Mouse (Mus musculus) hindbrain, embryonic 11.5 days (tissue): ENCODE measurements at regions not wholly inside any gene's neighbourhood (a gene's known extent, or its start where the extent isn't known, plus 50 kb on each side); places are given as distances from the start of the nearest gene placed in this dataset.
A peak's percentile ranks its signal among the peaks of the same experiment; 100 is the strongest.
"Not testable (repeated sequence)": the region's sequence is repeated elsewhere in the genome, so short reads cannot be mapped to it uniquely, and the experiment has no call there.

Source experiments
- ATAC-seq: fragments of 200-750 bp; cut with Nextera tagmentation; 2 replicates; pipeline ENCODE4 v1.8.0; 2017; ENCODE audit warnings: mild to moderate bottlenecking, moderate TSS enrichment, moderate library complexity; ENCODE audit not compliant: low FRiP score
- DNase-seq: peaks from one replicate; pipeline ENCODE4 v3.0.0-alpha.2; 2015; ENCODE audit warnings: low spot score
- H3K27ac ChIP-seq: fragments of 300-500 bp; sonication (generic); 2 replicates; pipeline ENCODE4 v1.5.1; 2014; ENCODE audit warnings: mild to moderate bottlenecking, low read depth, low read length
- H3K27me3 ChIP-seq: fragments of 300-500 bp; sonication (generic); 2 replicates; pipeline ENCODE4 v1.6.1; 2014; ENCODE audit warnings: mild to moderate bottlenecking, low read length, moderate library complexity, mixed read lengths; ENCODE audit not compliant: control insufficient read depth, insufficient read depth
- H3K36me3 ChIP-seq: fragments of 300-500 bp; sonication (generic); 2 replicates; pipeline ENCODE4 v1.6.1; 2014; ENCODE audit warnings: mild to moderate bottlenecking, low read length, moderate library complexity, mixed read lengths; ENCODE audit not compliant: control insufficient read depth, insufficient read depth
- H3K4me1 ChIP-seq: fragments of 300-500 bp; sonication (generic); replicated peaks from 2 replicates; pipeline ENCODE4 v1.6.1; 2014; ENCODE audit warnings: low read length, mixed read lengths; ENCODE audit not compliant: control insufficient read depth, insufficient read depth
- H3K4me2 ChIP-seq: fragments of 300-500 bp; sonication (generic); replicated peaks from 2 replicates; pipeline ENCODE4 v1.6.1; 2014; ENCODE audit warnings: mild to moderate bottlenecking, low read depth, low read length
- H3K4me3 ChIP-seq: fragments of 300-500 bp; sonication (generic); 2 replicates; pipeline ENCODE4 v1.5.1; 2014; ENCODE audit warnings: low read depth, low read length
- H3K9ac ChIP-seq: fragments of 300-500 bp; sonication (generic); 2 replicates; pipeline ENCODE4 v1.6.1; 2014; ENCODE audit warnings: low read depth, low read length
- H3K9me3 ChIP-seq: fragments of 300-500 bp; sonication (generic); 2 replicates; pipeline ENCODE4 v1.6.1; 2016; ENCODE audit warnings: low read length; ENCODE audit not compliant: control insufficient read depth
- WGBS: fragments of 180-500 bp; shearing (Covaris S2); extraction: QIAGEN DNeasy Blood & Tissue Kit; methylation state at CpG from one replicate; pipeline ENCODE4 v1.1.7; 2014; 5-methylcytosine and 5-hydroxymethylcytosine counted together

- WGBS = 92% methylated on average over 8 of the region's 8 CpGs
- no peak overlapping the region for H3K4me2 ChIP-seq
- H3K27me3 ChIP-seq = no peaks in the 10 kb centered on the region
- no peak overlapping the region for H3K9ac ChIP-seq
- no peak for DNase-seq
- H3K4me3 ChIP-seq = no peak overlapping the region
- H3K36me3 ChIP-seq = no peaks in the 10 kb centered on the region
- no peaks in the 10 kb centered on the region for H3K4me1 ChIP-seq
- no peaks in the 10 kb centered on the region; the same call in 1 of the 2 replicates for H3K9me3 ChIP-seq
- no peak overlapping the region for H3K27ac ChIP-seq
- ATAC-seq = no peak
Observed at GRCm38 (mm10) chr12:54532062-54532461, 124.3 kb downstream of the Sptssa start.

DNA sequence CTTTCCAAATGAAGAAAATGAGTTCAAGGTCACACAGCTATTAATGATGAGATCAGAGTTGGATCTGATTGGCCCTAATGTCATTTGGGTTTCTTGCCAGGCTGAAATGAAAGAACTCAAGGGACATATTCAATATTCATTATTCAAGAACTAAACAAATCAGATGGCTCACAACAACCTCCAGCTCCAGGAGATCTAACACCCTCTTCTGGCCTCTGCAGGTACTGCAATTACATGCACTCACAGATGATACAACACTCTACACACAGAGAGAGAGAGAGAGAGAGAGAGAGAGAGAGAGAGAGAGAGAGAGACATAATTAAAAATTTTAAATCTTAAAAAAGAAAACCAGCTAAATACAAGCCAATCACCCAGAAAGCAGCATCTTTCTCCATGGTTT, 128.3 kb downstream of the Sptssa start:
- no peak overlapping the region for H3K9ac ChIP-seq
- DNase-seq (no peak), ATAC-seq (no peak)
- no peak overlapping the region for H3K4me2 ChIP-seq
- no peak overlapping the region for H3K27ac ChIP-seq
- no peaks in the 10 kb centered on the region for H3K36me3 ChIP-seq
- no peaks in the 10 kb centered on the region; the same call in 1 of the 2 replicates for H3K9me3 ChIP-seq
- H3K27me3 ChIP-seq = no peaks in the 10 kb centered on the region
- no peaks in the 10 kb centered on the region for H3K4me1 ChIP-seq
- H3K4me3 ChIP-seq = no peak overlapping the region

- DNase-seq (no peak), ATAC-seq (no peak)
- Histone ChIP-seq H3K27ac (no peak overlapping the region), H3K4me1 (no peaks in the 10 kb centered on the region), H3K27me3 (no peaks in the 10 kb centered on the region), H3K9ac (no peak overlapping the region), H3K4me2 (no peak overlapping the region), H3K9me3 (no peaks in the 10 kb centered on the region; the same call in 1 of the 2 replicates), H3K36me3 (no peaks in the 10 kb centered on the region), H3K4me3 (no peak overlapping the region)
- WGBS = 88% methylated on average over 2 of the region's 2 CpGs
Observed at GRCm38 (mm10) chr12:54527577-54527976, 128.8 kb downstream of the Sptssa start.

DNA sequence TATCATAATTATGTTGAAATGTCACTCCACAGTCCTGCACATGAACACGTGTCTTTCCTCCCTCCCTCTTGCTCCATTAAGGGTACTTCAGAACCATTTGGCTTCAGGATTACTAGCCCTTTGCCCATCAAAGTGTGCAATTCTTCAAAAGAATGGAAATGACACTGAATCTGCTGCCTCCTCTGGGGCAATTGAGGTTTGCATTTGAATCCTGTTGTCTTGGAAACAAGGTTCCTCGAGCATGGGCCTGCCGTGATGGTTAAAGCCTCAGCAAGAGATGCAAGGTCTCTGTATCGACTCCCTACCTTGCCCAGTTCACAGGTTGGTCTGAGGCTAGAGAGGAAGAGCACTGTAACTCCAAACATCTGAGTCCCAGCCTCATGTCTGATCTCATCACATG, 136.0 kb downstream of the Sptssa start:
- ATAC-seq = no peak
- H3K4me3 ChIP-seq = no peak overlapping the region
- WGBS = 31% methylated on average over 4 of the region's 4 CpGs
- no peaks in the 10 kb centered on the region for H3K27me3 ChIP-seq
- H3K4me2 ChIP-seq = no peak overlapping the region
- H3K27ac ChIP-seq = no peak overlapping the region
- no peaks in the 10 kb centered on the region for H3K4me1 ChIP-seq
- no peaks in the 10 kb centered on the region for H3K36me3 ChIP-seq
- no peak for DNase-seq
- H3K9ac ChIP-seq = no peak overlapping the region
- H3K9me3 ChIP-seq = no peaks in the 10 kb centered on the region

DNA sequence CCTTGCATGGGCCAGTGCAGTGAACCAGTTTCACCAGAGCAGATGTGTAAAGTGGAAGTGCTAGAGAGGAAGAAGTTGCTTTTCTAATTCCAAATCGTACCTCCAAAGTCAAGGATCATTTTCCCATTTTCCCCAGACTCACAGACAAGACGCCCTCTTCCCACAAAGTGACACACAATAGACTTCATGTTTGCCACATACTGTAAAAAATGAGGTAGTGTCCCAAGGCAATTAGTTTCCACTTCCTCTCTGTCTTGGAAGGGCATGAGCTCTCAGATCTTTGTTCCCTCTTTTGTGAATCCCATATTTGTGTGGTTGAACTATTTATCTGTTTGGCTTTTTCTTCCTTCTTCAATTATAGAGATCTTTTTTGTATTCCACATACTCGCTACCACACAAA, 137.0 kb downstream of the Sptssa start:
- no peak overlapping the region for H3K4me3 ChIP-seq
- DNase-seq = no peak
- no peaks in the 10 kb centered on the region for H3K27me3 ChIP-seq
- no peak overlapping the region for H3K27ac ChIP-seq
- H3K9ac ChIP-seq = no peak overlapping the region
- 83% methylated on average over 3 of the region's 3 CpGs for WGBS
- ATAC-seq = no peak
- no peaks in the 10 kb centered on the region for H3K9me3 ChIP-seq
- H3K4me1 ChIP-seq = no peaks in the 10 kb centered on the region
- H3K4me2 ChIP-seq = no peak overlapping the region
- H3K36me3 ChIP-seq = no peaks in the 10 kb centered on the region

- H3K9me3 ChIP-seq = no peaks in the 10 kb centered on the region
- H3K4me1 ChIP-seq = no peaks in the 10 kb centered on the region; the same call in 1 of the 2 replicates
- H3K36me3 ChIP-seq = no peaks in the 10 kb centered on the region
- no peak overlapping the region for H3K4me2 ChIP-seq
- no peak overlapping the region for H3K9ac ChIP-seq
- H3K27me3 ChIP-seq = no peaks in the 10 kb centered on the region
- H3K4me3 ChIP-seq = no peak overlapping the region
- ATAC-seq (no peak), DNase-seq (no peak)
- H3K27ac ChIP-seq = no peak overlapping the region
- 88% methylated on average over 3 of the region's 3 CpGs for WGBS
Observed at GRCm38 (mm10) chr12:54517265-54517664, 139.1 kb downstream of the Sptssa start.

- Histone ChIP-seq H3K9me3 (no peaks in the 10 kb centered on the region), H3K27ac (no peak overlapping the region), H3K36me3 (no peaks in the 10 kb centered on the region), H3K4me1 (no peaks in the 10 kb centered on the region; the same call in 1 of the 2 replicates), H3K27me3 (no peaks in the 10 kb centered on the region), H3K9ac (no peak overlapping the region), H3K4me3 (no peak overlapping the region), H3K4me2 (no peak overlapping the region)
- DNase-seq (no peak), ATAC-seq (no peak)
- 88% methylated on average over 3 of the region's 3 CpGs for WGBS
Observed at GRCm38 (mm10) chr12:54516463-54516862, 139.9 kb downstream of the Sptssa start.

DNA sequence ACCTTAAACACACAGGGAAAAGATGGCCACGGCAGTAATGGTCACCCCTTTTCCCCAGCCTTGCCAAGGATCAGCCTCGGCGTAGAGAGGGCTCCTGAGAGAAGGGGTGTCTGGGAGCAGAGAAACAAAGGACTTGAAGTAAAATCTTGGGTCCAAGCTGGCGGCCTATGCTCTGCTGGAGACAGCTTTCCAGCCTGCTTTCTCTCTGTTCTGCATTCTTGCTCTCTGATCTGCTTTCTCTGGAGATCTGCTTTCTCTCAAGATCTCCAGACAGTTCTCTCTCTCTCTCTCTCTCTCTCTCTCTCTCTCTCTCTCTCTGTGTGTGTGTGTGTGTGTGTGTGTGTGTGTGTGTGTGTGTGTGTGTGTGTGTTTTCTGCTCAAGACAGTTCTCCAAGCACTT, 140.3 kb downstream of the Sptssa start:
- WGBS = 46% methylated on average over 4 of the region's 4 CpGs
- not testable (repeated sequence) for H3K4me1 ChIP-seq, H3K27ac ChIP-seq, DNase-seq, ATAC-seq, H3K9me3 ChIP-seq, H3K9ac ChIP-seq, H3K27me3 ChIP-seq, H3K4me3 ChIP-seq, H3K4me2 ChIP-seq, H3K36me3 ChIP-seq

GRCm38 (mm10) chr12:54509903-54510302, 146.5 kb downstream of the Sptssa start:
- no peaks in the 10 kb centered on the region for H3K36me3 ChIP-seq
- DNase-seq (peak; percentile 11), ATAC-seq (no peak)
- H3K9me3 ChIP-seq = no peaks in the 10 kb centered on the region
- H3K27me3 ChIP-seq = no peaks in the 10 kb centered on the region
- 56% methylated on average over 6 of the region's 6 CpGs for WGBS
- H3K4me2 ChIP-seq = no peak overlapping the region
- no peak overlapping the region for H3K27ac ChIP-seq
- H3K4me1 ChIP-seq = no peaks in the 10 kb centered on the region; the same call in 1 of the 2 replicates
- H3K4me3 ChIP-seq = no peak overlapping the region
- H3K9ac ChIP-seq = no peak overlapping the region
